Mouse (Mus musculus): Measurements from ENCODE around the gene Hsd11b2. TPM values are rescaled to one million over a fixed set of nuclear protein-coding genes. Genes with fewer than 3 reads are reported as not detected.
A peak's percentile ranks its signal among the peaks of the same experiment; 100 is the strongest.
"Not testable (repeated sequence)": the region's sequence is repeated elsewhere in the genome, so short reads cannot be mapped to it uniquely, and the experiment has no call there.

Hsd11b2 gene
- total RNA-seq, 1 experiment from 2014 or later, result not detected

DNA sequence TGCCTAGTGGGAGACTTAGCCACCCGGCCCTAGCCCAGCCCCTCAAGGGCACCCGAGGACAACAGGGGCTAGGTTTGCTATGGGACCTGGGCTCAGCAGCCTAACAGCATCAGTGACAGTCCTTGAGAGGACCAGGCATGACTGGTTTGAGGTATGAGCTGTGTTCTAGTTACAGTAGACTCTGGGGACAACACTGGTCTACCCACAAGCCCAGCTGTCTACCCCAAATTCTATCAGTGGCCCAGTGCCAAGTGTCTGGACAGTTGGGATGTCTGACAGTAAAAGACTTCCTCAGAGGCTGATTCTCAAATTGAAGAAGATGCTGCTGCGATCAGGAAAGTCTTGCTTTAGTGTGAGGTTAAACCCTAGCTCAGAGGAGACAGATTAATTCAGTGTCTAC lies 26.7 kb downstream of the Hsd11b2 start:
- no peak for ATAC-seq (replicated peaks; ENCODE audit: insufficient number of reproducible peaks, low FRiP score, low TSS enrichment, poor library complexity, severe bottlenecking)

DNA sequence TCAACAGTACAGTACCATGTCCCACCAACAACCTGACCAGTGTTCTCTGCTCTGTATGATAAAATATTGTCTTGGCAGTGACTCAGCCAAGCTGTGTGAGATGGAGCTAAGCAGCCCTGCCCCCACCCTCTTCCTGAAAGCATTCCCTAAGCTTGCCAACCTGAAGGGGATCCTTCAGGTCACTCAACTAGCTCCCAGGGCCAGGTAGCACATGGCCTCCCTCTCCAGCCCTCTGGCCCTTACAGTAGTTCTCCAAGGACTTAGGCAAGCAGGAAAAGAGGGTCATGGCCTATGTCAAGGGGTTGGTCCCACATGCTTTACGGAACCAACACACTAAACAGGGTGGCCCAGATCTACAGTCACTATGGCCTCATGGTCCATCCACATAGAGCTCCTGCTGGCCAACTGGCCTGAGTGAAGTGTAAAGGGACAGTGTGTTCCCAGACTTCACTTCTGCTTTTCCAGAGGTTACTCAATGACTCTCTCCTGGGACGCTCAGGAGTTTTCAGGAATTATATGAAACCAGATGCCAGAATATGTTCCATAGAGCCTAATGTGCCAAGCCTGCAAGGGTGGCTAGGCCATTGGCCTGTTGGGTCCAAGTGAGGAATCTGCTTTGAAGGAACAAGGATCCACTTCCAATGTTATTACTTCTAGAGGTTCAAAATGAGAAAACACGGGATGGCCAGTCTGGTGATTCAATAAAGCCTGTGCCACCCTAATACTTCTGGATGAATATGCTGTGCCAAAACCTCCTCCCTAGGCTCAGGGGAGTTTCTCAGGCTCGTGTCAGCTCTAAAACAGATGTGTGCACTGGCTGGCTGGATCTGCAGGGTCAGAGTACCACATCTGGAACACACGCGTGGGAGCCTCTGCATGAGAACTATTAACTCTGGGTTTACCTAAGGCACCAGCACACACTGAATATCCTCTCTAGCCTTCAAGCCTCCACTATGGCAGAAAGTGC lies 28.1 kb downstream of the Hsd11b2 start:
- ATAC-seq (replicated peaks; ENCODE audit: insufficient number of reproducible peaks, low FRiP score, low TSS enrichment, poor library complexity, severe bottlenecking), result no peak

- no peak for ATAC-seq (replicated peaks; ENCODE audit: insufficient number of reproducible peaks, low FRiP score, low TSS enrichment, poor library complexity, severe bottlenecking)
Observed at GRCm38 (mm10) chr8:105549506-105549905, 31.0 kb downstream of the Hsd11b2 start.

- no peak for ATAC-seq (replicated peaks; ENCODE audit: insufficient number of reproducible peaks, low FRiP score, low TSS enrichment, poor library complexity, severe bottlenecking)
Observed at GRCm38 (mm10) chr8:105550083-105550482, 31.5 kb downstream of the Hsd11b2 start.

DNA sequence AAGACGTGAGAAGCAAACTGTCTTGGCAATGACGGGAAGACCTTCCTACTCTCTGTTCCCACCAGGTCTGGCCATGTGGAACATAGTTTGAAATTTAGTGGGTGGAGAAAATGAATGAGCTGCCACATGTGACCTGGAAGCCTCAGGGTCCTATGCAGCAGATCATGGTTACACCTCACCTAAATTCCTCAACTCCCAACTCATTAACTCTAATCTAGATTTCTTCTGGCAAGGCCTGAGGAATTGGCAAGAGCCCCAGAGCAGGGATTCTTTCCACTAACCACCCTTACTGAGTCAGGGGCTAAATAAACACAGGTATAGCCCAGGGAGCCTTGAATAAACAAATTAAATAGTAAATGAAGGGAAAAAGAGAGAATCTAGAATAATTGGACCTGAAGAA lies 33.5 kb downstream of the Hsd11b2 start:
- ATAC-seq (replicated peaks; ENCODE audit: insufficient number of reproducible peaks, low FRiP score, low TSS enrichment, poor library complexity, severe bottlenecking), result no peak

GRCm38 (mm10) chr8:105552824-105553223 lies 34.3 kb downstream of the Hsd11b2 start:
- ATAC-seq (replicated peaks; ENCODE audit: insufficient number of reproducible peaks, low FRiP score, low TSS enrichment, poor library complexity, severe bottlenecking), result 0 out of 2 replicates have a peak, but pooled peaks have one; percentile 9

DNA sequence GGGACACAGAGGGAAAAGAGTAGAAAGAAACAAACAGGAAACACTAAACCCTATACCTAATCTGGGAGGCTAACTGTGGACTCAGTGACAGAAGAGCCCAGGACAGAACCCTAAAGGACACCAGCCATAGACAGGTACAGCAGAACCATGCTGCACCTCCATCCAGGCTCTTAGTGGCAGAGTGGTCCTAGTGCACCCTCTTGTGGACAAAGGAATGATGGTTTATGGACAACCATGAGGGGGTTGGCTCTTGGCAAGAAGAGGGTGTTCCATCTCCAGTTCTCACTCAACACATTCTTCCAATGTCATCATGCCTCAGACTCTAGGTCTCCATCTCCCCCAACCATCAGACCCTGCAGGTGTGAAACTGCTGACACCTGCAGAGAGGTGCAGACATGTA lies 35.5 kb downstream of the Hsd11b2 start:
- ATAC-seq (replicated peaks; ENCODE audit: insufficient number of reproducible peaks, low FRiP score, low TSS enrichment, poor library complexity, severe bottlenecking), result peak; percentile 83

DNA sequence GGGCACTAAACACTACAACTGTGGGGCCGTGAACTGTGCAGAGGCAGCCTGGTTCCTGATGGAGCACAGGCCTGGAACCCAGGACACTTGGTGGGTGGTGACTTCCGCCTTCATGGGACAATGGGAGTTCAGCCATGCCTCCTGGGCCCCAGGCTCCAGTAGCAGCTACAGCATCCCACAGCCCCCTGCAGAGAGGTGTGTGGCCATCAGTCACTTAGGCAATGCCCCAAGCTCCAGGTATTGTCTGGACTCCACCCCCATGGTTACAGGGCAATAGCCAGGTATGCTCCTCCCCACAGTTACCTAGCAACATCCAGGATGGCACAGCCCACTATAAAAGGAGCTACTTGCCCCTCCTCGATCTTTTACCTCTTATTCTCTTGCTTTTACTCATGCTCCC lies 36.7 kb downstream of the Hsd11b2 start:
- no peak for ATAC-seq (replicated peaks; ENCODE audit: insufficient number of reproducible peaks, low FRiP score, low TSS enrichment, poor library complexity, severe bottlenecking)

GRCm38 (mm10) chr8:105562863-105563262 lies 44.3 kb downstream of the Hsd11b2 start:
- ATAC-seq (replicated peaks; ENCODE audit: insufficient number of reproducible peaks, low FRiP score, low TSS enrichment, poor library complexity, severe bottlenecking), result no peak

DNA sequence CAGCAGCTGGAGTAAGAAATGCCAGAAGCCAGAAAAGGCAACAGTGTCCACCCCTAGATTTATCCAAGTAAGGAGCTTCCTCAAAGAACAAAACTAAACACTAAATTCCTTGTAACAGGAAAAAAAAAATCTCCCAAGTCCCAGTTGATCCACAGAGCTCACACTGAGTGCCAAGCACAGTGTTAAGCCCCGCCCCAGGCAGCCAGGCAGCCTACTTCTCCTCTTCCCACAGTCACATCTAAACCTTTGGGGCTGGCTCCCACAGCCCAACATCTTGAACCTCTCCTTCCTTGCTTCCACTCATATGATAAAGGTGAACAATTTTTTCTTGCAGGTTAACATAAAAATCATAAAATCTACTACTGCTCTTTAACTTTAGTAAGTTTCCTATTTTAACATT lies 45.3 kb downstream of the Hsd11b2 start:
- no peak for ATAC-seq (replicated peaks; ENCODE audit: insufficient number of reproducible peaks, low FRiP score, low TSS enrichment, poor library complexity, severe bottlenecking)

DNA sequence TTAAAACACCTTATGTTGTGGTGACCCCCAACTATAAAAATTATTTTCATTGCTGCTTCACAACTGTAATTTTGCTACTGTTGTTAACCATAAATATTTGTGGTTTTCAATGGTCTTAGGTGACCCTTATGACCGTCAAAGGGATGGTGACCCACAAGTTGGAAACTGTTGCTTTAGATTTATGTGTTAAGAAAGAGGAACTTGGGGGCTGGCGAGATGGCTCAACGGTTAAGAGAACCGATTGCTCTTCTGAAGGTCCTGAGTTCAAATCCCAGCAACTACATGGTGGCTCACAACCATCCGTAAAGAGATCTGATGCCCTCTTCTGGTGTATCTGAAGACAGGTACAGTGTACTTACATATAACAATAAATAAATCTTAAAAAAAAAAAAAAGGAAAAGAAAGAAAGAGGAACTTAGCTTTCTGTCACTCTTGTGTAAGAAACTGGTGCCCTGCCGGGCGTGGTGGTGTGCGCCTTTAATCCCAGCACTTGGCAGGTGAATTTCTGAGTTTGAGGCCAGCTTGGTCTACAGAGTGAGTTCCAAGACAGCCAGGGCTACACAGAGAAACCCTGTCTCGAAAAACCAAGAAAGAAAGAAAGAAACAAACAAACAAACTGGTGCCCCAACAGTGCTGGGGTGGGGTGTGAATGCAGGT lies 46.1 kb downstream of the Hsd11b2 start:
- ATAC-seq (replicated peaks; ENCODE audit: insufficient number of reproducible peaks, low FRiP score, low TSS enrichment, poor library complexity, severe bottlenecking), result not testable (repeated sequence)

- peak; percentile 24; the same call in 1 of the 2 replicates for ATAC-seq (replicated peaks; ENCODE audit: insufficient number of reproducible peaks, low FRiP score, low TSS enrichment, poor library complexity, severe bottlenecking)
Observed at GRCm38 (mm10) chr8:105565401-105565881, 46.9 kb downstream of the Hsd11b2 start.

DNA sequence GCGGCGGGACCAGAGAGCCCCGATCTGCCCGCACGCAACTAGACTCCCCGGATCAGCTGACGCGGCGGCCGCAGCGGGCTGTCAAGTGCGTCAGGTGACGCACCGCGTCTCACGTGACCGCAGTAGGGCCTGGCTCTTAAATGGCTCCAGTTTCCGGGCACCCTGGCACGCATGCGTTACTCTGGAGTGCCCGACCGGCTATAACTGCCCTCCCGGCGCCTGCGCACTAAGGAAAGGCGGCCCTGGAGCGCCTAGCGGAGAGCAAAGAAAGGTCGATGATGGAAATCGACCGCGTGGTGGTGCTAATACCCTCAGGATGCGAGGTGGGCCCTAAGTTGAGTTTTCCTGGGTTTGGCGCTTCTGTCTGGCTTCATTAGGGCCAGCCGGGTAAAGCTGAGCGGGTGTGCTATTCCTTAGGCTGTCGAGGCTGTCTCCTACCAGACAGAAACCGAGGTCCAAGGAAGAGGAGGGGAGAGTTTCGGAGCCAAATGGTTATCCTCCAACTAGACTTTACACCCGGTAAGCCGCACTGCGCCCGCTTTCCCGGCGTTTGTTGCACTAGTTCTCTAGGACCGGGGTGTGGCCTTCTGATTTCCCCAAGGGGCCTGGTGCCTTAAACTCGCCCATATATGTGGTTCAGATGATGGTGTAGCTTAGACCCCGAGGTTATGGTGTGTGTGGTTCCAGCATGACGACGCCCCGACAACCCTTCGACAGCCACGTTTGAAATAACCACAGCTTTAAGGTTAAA lies 47.6 kb downstream of the Hsd11b2 start, which contains the start of gene Atp6v0d1:
Gene Atp6v0d1, minus strand, starts transcription at position 96 of the 751 bp plus-strand sequence.
- peak; percentile 85 for ATAC-seq (replicated peaks; ENCODE audit: insufficient number of reproducible peaks, low FRiP score, low TSS enrichment, poor library complexity, severe bottlenecking)

- ATAC-seq (replicated peaks; ENCODE audit: insufficient number of reproducible peaks, low FRiP score, low TSS enrichment, poor library complexity, severe bottlenecking), result 0 out of 2 replicates have a peak, but pooled peaks have one; percentile 8
Observed at GRCm38 (mm10) chr8:105566703-105567595, 48.4 kb downstream of the Hsd11b2 start.

DNA sequence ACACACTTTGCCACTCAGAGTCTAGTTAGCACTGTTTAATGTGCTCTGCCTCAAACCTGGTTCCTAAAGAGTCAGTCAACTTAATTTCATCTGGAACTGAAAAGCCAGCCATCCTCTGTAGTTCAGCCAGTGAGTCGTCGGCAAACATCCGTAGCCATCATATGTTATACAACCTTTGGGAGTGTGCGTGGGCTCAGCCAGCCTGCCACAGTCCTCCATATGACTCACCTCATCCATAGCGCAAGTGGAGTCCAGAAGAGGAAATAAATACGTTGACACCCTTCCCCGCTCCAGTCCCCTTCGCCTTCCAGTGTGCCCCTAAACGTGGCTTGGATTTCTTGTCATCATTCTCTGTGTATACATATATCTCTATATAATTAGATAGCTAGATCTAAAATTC lies 53.3 kb downstream of the Hsd11b2 start:
- ATAC-seq (replicated peaks; ENCODE audit: insufficient number of reproducible peaks, low FRiP score, low TSS enrichment, poor library complexity, severe bottlenecking), result no peak

- no peak for ATAC-seq (replicated peaks; ENCODE audit: insufficient number of reproducible peaks, low FRiP score, low TSS enrichment, poor library complexity, severe bottlenecking)
Observed at GRCm38 (mm10) chr8:105573427-105573826, 54.9 kb downstream of the Hsd11b2 start.

Data from monocyte, adult 5-6 weeks (primary cell).